Mouse (Mus musculus) CH12.LX (cell line): ENCODE measurements at regions not wholly inside any gene's neighbourhood (a gene's known extent, or its start where the extent isn't known, plus 50 kb on each side); places are given as distances from the start of the nearest gene placed in this dataset.

Source experiments
- DNase-seq: peaks from one replicate; pipeline ENCODE4 v3.0.0-alpha.2; 2013; ENCODE audit errors: extremely low read depth
- H3K27ac ChIP-seq: 2 replicates; pipeline ENCODE4 v1.5.1; 2012; ENCODE audit warnings: low read depth, mild to moderate bottlenecking, control low read depth, moderate library complexity; ENCODE audit not compliant: insufficient read depth
- H3K27me3 ChIP-seq: replicated peaks from 2 replicates; pipeline ENCODE3; 2012; ENCODE audit warnings: inconsistent platforms
- H3K36me3 ChIP-seq, 2 experiments: replicated peaks in 1 of 2; 2 replicates each; pipeline versions ENCODE3 to v1.6.1; 2012; ENCODE audit warnings: inconsistent platforms in 1 of 2, low read length in 1 of 2, mild to moderate bottlenecking in 1 of 2, mixed read lengths in 1 of 2, moderate library complexity in 1 of 2; ENCODE audit not compliant: control insufficient read depth in 1 of 2, insufficient read depth in 1 of 2
- H3K4me1 ChIP-seq, 2 experiments: 2 replicates each; pipeline ENCODE4 v1.6.1; 2012; ENCODE audit warnings: inconsistent platforms in 1 of 2, moderate library complexity in 1 of 2; ENCODE audit not compliant: insufficient read depth in 2 of 2, control insufficient read depth in 1 of 2
- H3K4me2 ChIP-seq: 2 replicates; pipeline ENCODE4 v1.6.1; 2012; ENCODE audit warnings: low read depth, mild to moderate bottlenecking, control low read depth; ENCODE audit not compliant: poor library complexity, insufficient read depth, severe bottlenecking
- H3K4me3 ChIP-seq, 3 experiments: fragments of 150-350 bp in 1 of 3; sonication (generic) in 1 of 3; replicated peaks in 1 of 3; 2 replicates each; pipeline versions ENCODE3 to v1.5.1; 2011 to 2012; ENCODE audit warnings: low read depth in 2 of 3, low read length in 2 of 3, mild to moderate bottlenecking in 2 of 3, moderate library complexity in 2 of 3, control low read depth in 1 of 3, improper control_type of control experiment in 1 of 3, inconsistent platforms in 1 of 3, mixed read lengths in 1 of 3; ENCODE audit not compliant: poor library complexity in 1 of 3
- H3K79me2 ChIP-seq: replicated peaks from 2 replicates; pipeline ENCODE4 v1.6.1; 2012; ENCODE audit warnings: mild to moderate bottlenecking, moderate library complexity; ENCODE audit not compliant: control insufficient read depth, poor library complexity, insufficient read depth, severe bottlenecking; ENCODE audit errors: extremely low read depth
- H3K9ac ChIP-seq: 2 replicates; pipeline ENCODE4 v1.6.1; 2012; ENCODE audit warnings: low read depth, mild to moderate bottlenecking, control low read depth, moderate library complexity; ENCODE audit not compliant: insufficient read depth
- H3K9me3 ChIP-seq: replicated peaks from 2 replicates; pipeline ENCODE3; 2012; ENCODE audit warnings: low read length, inconsistent platforms, mixed read lengths
- BHLHE40 ChIP-seq: IDR thresholded peaks from 2 replicates; pipeline ENCODE4 v1.6.1; 2011; ENCODE audit warnings: mild to moderate bottlenecking, low read depth, low read length, improper control_type of control experiment
- CHD1 ChIP-seq: IDR thresholded peaks from 2 replicates; pipeline ENCODE4 v1.6.1; 2012; ENCODE audit warnings: low read depth, low read length, improper control_type of control experiment, inconsistent platforms
- CHD2 ChIP-seq: IDR thresholded peaks from 2 replicates; pipeline ENCODE4 v1.6.1; 2011; ENCODE audit warnings: low read length, improper control_type of control experiment
- ELF1 ChIP-seq: IDR thresholded peaks from 2 replicates; pipeline ENCODE4 v1.6.1; 2014; ENCODE audit warnings: low read depth, mild to moderate bottlenecking, inconsistent platforms, low read length, improper control_type of control experiment
- ETS1 ChIP-seq: conservative IDR thresholded peaks from 2 replicates; pipeline ENCODE4 v1.6.1; 2012; ENCODE audit warnings: low read depth, mild to moderate bottlenecking, inconsistent platforms, low read length, improper control_type of control experiment, moderate library complexity
- HCFC1 ChIP-seq: IDR thresholded peaks from 2 replicates; pipeline ENCODE4 v1.6.1; 2012; ENCODE audit warnings: low read depth, mild to moderate bottlenecking, inconsistent platforms, low read length, improper control_type of control experiment
- IRF4 ChIP-seq: IDR thresholded peaks from 2 replicates; pipeline ENCODE4 v1.6.1; 2014; ENCODE audit warnings: low read depth, mild to moderate bottlenecking, inconsistent platforms, low read length, improper control_type of control experiment
- JUND ChIP-seq: conservative IDR thresholded peaks from 2 replicates; pipeline ENCODE4 v1.6.1; 2011; ENCODE audit warnings: low read depth, low read length, improper control_type of control experiment
- KAT2A ChIP-seq: IDR thresholded peaks from 2 replicates; pipeline ENCODE4 v1.6.1; 2012; ENCODE audit warnings: low read length, improper control_type of control experiment, inconsistent platforms; ENCODE audit not compliant: insufficient replicate concordance
- MAZ ChIP-seq: IDR thresholded peaks from 2 replicates; pipeline ENCODE4 v1.6.1; 2012; ENCODE audit warnings: low read depth, mild to moderate bottlenecking, inconsistent platforms, low read length, improper control_type of control experiment, moderate library complexity
- MYC ChIP-seq: IDR thresholded peaks from 2 replicates; pipeline ENCODE4 v1.6.1; 2011; ENCODE audit warnings: low read depth, mild to moderate bottlenecking, improper control_type of control experiment, low read length
- POLR2A ChIP-seq: IDR thresholded peaks from 2 replicates; pipeline ENCODE4 v1.6.1; 2011; ENCODE audit warnings: low read depth, mild to moderate bottlenecking, improper control_type of control experiment, low read length
- POLR2AphosphoS2 ChIP-seq: IDR thresholded peaks from 2 replicates; pipeline ENCODE4 v1.6.1; 2011; ENCODE audit warnings: low read depth, low read length, improper control_type of control experiment
- RAD21 ChIP-seq: IDR thresholded peaks from 2 replicates; pipeline ENCODE4 v1.6.1; 2011; ENCODE audit warnings: low read depth, mild to moderate bottlenecking, low read length, improper control_type of control experiment, moderate library complexity
- SMC3 ChIP-seq: IDR thresholded peaks from 2 replicates; pipeline ENCODE4 v1.6.1; 2011; ENCODE audit warnings: low read depth, low read length, improper control_type of control experiment
- UBTF ChIP-seq: IDR thresholded peaks from 2 replicates; pipeline ENCODE4 v1.6.1; 2012; ENCODE audit warnings: low read depth, mild to moderate bottlenecking, inconsistent platforms, low read length, improper control_type of control experiment, moderate library complexity
- ZC3H11A ChIP-seq: IDR thresholded peaks from 2 replicates; pipeline ENCODE4 v1.6.1; 2012; ENCODE audit warnings: low read depth, mild to moderate bottlenecking, inconsistent platforms, low read length, improper control_type of control experiment
- ZMIZ1 ChIP-seq: IDR thresholded peaks from 2 replicates; pipeline ENCODE4 v1.6.1; 2012; ENCODE audit warnings: low read depth, mild to moderate bottlenecking, inconsistent platforms, low read length, improper control_type of control experiment
- ZNF384 ChIP-seq: IDR thresholded peaks from 2 replicates; pipeline ENCODE4 v1.6.1; 2012; ENCODE audit warnings: low read depth, low read length, improper control_type of control experiment, inconsistent platforms
- dilution Hi-C: fragments of 300-500 bp; cut with MboI; formaldehyde crosslinking; loops from 2 replicates; pipeline ENCODE4 v1.14.3; 2020; ENCODE audit warnings: low sequenced_read_pairs; ENCODE audit not compliant: extremely low pct_unique_long_range_greater_than_20kb, extremely low pct_ligation_motif_present
- in situ Hi-C: fragments of 300-500 bp; cut with MboI; formaldehyde crosslinking; loops from 3 replicates; pipeline ENCODE4 v1.14.3; 2019; ENCODE audit warnings: low sequenced_read_pairs, low pct_ligation_motif_present, low pct_unique_long_range_greater_than_20kb, mixed read lengths

DNA sequence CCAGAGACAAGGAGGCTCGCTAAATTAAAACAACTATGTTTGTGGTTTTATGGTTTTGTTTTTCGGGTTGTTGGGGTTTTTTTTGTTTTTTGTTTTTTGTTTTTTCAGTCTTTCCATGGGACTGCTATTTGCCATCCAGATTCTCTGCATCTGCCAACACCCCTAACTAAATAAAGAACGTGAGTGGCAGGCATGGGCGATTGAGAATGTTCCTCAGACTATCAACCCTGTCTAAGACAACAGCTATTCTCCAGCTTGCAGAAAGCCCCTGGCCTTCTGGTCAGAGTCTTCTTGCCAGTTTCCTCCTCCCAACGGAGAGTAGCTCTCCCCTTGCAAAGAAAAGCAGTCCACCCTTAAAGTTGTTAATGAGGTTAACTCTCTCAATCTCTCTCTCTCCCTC is 123.2 kb downstream of the Sptssa start:
- Histone ChIP-seq H3K27me3 (no peaks in the 10 kb centered on the region), H3K36me3 (no peaks in the 10 kb centered on the region), H3K79me2 (no peaks in the 10 kb centered on the region), H3K4me1 (peaks cover 0 to 3% of the 10 kb centered on the region in 2 experiments; a peak in 2 of 4 replicates), H3K4me3 (no peak overlapping the region), H3K9ac (no peak overlapping the region), H3K9me3 (no peaks in the 10 kb centered on the region), H3K27ac (no peak overlapping the region), H3K4me2 (no peak overlapping the region)
- in situ Hi-C loops = no loop called here
- DNase-seq = no peak
- TF ChIP-seq ZMIZ1 (no peak), MAZ (no peak), HCFC1 (no peak), POLR2AphosphoS2 (no peak), MYC (no peak), ZC3H11A (no peak), IRF4 (no peak), POLR2A (no peak), ZNF384 (no peak), RAD21 (no peak), KAT2A (no peak), CHD2 (no peak), JUND (no peak), BHLHE40 (no peak), ELF1 (no peak), UBTF (no peak), SMC3 (no peak), CHD1 (no peak)
- dilution Hi-C loops = no loop called here

DNA sequence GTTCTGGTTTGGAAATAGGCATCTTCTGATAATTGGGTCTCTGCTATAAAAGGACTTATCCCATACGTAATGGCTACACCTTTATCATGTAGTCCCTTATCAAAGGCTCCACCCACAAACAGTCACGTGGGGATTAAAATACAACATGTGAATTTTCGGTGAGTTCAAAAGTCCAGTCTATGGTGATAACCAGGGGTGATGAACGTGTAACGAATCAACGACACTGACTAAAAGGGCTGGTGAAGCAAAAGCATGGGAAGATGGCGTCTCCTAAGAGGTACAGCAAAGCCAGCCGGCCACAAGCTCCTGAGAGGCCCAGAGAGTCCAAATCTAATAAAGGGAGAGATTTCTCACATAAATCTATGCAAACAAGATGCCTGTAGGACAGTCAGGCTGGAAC is 124.3 kb downstream of the Sptssa start:
- Histone ChIP-seq H3K36me3 (no peaks in the 10 kb centered on the region), H3K4me3 (no peak overlapping the region), H3K79me2 (no peaks in the 10 kb centered on the region), H3K9me3 (no peaks in the 10 kb centered on the region), H3K4me2 (no peak overlapping the region), H3K27me3 (no peaks in the 10 kb centered on the region), H3K9ac (no peak overlapping the region), H3K27ac (no peak overlapping the region), H3K4me1 (peaks cover 0 to 3% of the 10 kb centered on the region in 2 experiments; a peak in 2 of 4 replicates)
- DNase-seq = no peak
- in situ Hi-C loops = no loop called here
- TF ChIP-seq IRF4 = no peak
- no peak for TF ChIP-seq ETS1
- dilution Hi-C loops = no loop called here
